14 mouse cellular contexts compared by ENCODE assay signal in genomic region chr19:40249352-40249751, GRCm38 (mm10). TPM values are rescaled to one million over a fixed set of nuclear protein-coding genes. Genes with fewer than 3 reads are reported as not detected.
DNase-seq lines count a peak whose midpoint lies in the region; ATAC-seq lines count a peak whose summit lies in the region.
"Had no signal": no experiment of that assay in that cellular context is flagged by ENCODE, and none has a peak within 500 bp of the region (broad histone marks: within the 10 kb centered on the region; RNA-seq: fewer than 3 reads in every experiment).

No protein-coding gene starts in this region.

- intact Hi-C loops in heart, postnatal 36 days (cut with DNase I): loop anchor here (5.0 kb wide), 1 partner anchor 83 kb away; no protein-coding TSS in a partner anchor

- no peaks in the 10 kb centered on the region for H3K36me3 ChIP-seq in heart, embryonic 11.5 days (ENCODE audit: control insufficient read depth, insufficient read depth, low read length)
- peaks cover 35% of the 10 kb centered on the region for H3K36me3 ChIP-seq in heart, embryonic 14.5 days (ENCODE audit: control insufficient read depth, insufficient read depth, low read length)
- H3K36me3 ChIP-seq in liver, embryonic 13.5 days: peaks cover 14% of the 10 kb centered on the region; the same call in 1 of the 2 replicates

- no peak overlapping the region for H3K4me3 ChIP-seq in heart, embryonic 11.5 days (ENCODE audit: low read depth, low read length)
- no peak overlapping the region for H3K4me3 ChIP-seq in heart, embryonic 14.5 days (ENCODE audit: control insufficient read depth in 1 of 2, insufficient read depth in 1 of 2, low read depth in 1 of 2, low read length in 2 of 2)
- H3K4me3 ChIP-seq in liver, embryonic 13.5 days (replicated peaks): no peak overlapping the region

- H3K27ac ChIP-seq in heart, embryonic 11.5 days (ENCODE audit: low read depth, low read length): peak overlapping the region; percentile 82
- peak overlapping the region; percentile 86 to 89 for H3K27ac ChIP-seq in heart, embryonic 14.5 days (replicated peaks in 1 of 2; ENCODE audit: control insufficient read depth in 1 of 2, insufficient read depth in 1 of 2, low read depth in 2 of 2, low read length in 2 of 2)
- H3K27ac ChIP-seq in liver, embryonic 13.5 days: peak overlapping the region; percentile 27; the same call in 1 of the 2 replicates

- no peak for DNase-seq in heart, postnatal 36 days
- DNase-seq in liver, embryonic 13.5 days: no peak
- peak; percentile 48 to 71 for DNase-seq in lung, postnatal 4 days
- DNase-seq in right cerebral cortex, postnatal 25 days: no peak
- DNase-seq in spleen, postnatal 36 days (ENCODE audit: low spot score in 2 of 2): no peak
- DNase-seq: adrenal gland, adult 8-10 months; B cell, adult 2 months; cerebellum, postnatal 14 days; kidney, adult 9 months; midbrain, embryonic 14.5 days; thymus, postnatal 25 days had no signal

- peak overlapping the region; percentile 22; the same call in 1 of the 2 replicates for H3K4me2 ChIP-seq in heart, embryonic 11.5 days
- H3K4me2 ChIP-seq in heart, embryonic 14.5 days (ENCODE audit: low read length): peak overlapping the region; percentile 24
- no peak overlapping the region for H3K4me2 ChIP-seq in liver, embryonic 13.5 days

- WGBS in heart, embryonic 11.5 days (ENCODE audit: insufficient replicate concordance): 29% methylated on average over 11 of the region's 11 CpGs
- WGBS in heart, embryonic 14.5 days: 7% methylated on average over 11 of the region's 11 CpGs
- 42% methylated on average over 11 of the region's 11 CpGs for WGBS in liver, embryonic 13.5 days (ENCODE audit: insufficient replicate concordance)

- peaks cover 31% of the 10 kb centered on the region for H3K4me1 ChIP-seq in heart, embryonic 11.5 days (ENCODE audit: control insufficient read depth, insufficient read depth, low read length)
- H3K4me1 ChIP-seq in heart, embryonic 14.5 days (ENCODE audit: control insufficient read depth in 2 of 2, insufficient read depth in 2 of 2, low read length in 2 of 2): peaks cover 21 to 41% of the 10 kb centered on the region in 2 experiments
- no peaks in the 10 kb centered on the region for H3K4me1 ChIP-seq in liver, embryonic 13.5 days (replicated peaks)

- no peak for ATAC-seq in heart, embryonic 11.5 days (replicated peaks; ENCODE audit: insufficient number of reproducible peaks, low FRiP score, low TSS enrichment)
- 0 out of 2 replicates have a peak, but pooled peaks have one; percentile 44 for ATAC-seq in heart, embryonic 14.5 days (ENCODE audit: insufficient number of reproducible peaks, insufficient read depth, low FRiP score, low read depth)
- no peak for ATAC-seq in liver, embryonic 13.5 days (ENCODE audit: low read depth)
- ATAC-seq: hindbrain, embryonic 16.5 days had no signal

- 0 out of 2 replicates have a peak overlapping the region, but pooled peaks have one; percentile 31 for H3K9ac ChIP-seq in heart, embryonic 11.5 days (ENCODE audit: low read depth, low read length)
- peak overlapping the region; percentile 35 for H3K9ac ChIP-seq in heart, embryonic 14.5 days (ENCODE audit: low read length)
- no peak overlapping the region for H3K9ac ChIP-seq in liver, embryonic 13.5 days

- no peaks in the 10 kb centered on the region for H3K9me3 ChIP-seq in heart, embryonic 11.5 days (replicated peaks; ENCODE audit: control insufficient read depth, low read length)
- no peaks in the 10 kb centered on the region for H3K9me3 ChIP-seq in heart, embryonic 14.5 days (ENCODE audit: control insufficient read depth, low read length)
- H3K9me3 ChIP-seq in liver, embryonic 13.5 days (replicated peaks): no peaks in the 10 kb centered on the region

- no peaks in the 10 kb centered on the region for H3K27me3 ChIP-seq in heart, embryonic 11.5 days (ENCODE audit: control insufficient read depth, insufficient read depth, low read length)
- H3K27me3 ChIP-seq in heart, embryonic 14.5 days (ENCODE audit: control insufficient read depth, insufficient read depth, low read length): no peaks in the 10 kb centered on the region
- no peaks in the 10 kb centered on the region for H3K27me3 ChIP-seq in liver, embryonic 13.5 days

RNA-seq across cellular contexts. Expression of gene Pdlim1, which starts 22.3 kb away (rescaled TPM):
- polyA plus RNA-seq in heart, embryonic 11.5 days (2014; fragmentation: Nextera tagmentation; extraction: Ambion mirVana): 318 and 322 TPM in 2 replicates
- 100 to 1,000 TPM; 148 to 150 TPM for total RNA-seq in heart, postnatal 36 days (2021)
- polyA plus RNA-seq in heart, embryonic 14.5 days (2014; fragmentation: Nextera tagmentation; extraction: Ambion mirVana): 266 and 278 TPM in 2 replicates
- polyA plus RNA-seq in liver, embryonic 13.5 days (2015; fragmentation: Nextera tagmentation; extraction: Ambion mirVana): 75.4 and 89.0 TPM in 2 replicates

Comparison
In these comparisons a context has a peak if more than half of its experiments do, and no peak if none do; other contexts are left out.
1. H3K27ac ChIP-seq: peak in every context shown above with its lines; median percentile 88 in heart, embryonic 14.5 days; 82 in heart, embryonic 11.5 days; 27 in liver, embryonic 13.5 days.
2. DNase-seq: peak in lung, postnatal 4 days (2 of 2); none in heart, postnatal 36 days (0 of 2), liver, embryonic 13.5 days (single experiment), right cerebral cortex, postnatal 25 days (single experiment) and spleen, postnatal 36 days (0 of 2).